ENCODE assay signal across 19 mouse cellular contexts in the genomic region with DNA sequence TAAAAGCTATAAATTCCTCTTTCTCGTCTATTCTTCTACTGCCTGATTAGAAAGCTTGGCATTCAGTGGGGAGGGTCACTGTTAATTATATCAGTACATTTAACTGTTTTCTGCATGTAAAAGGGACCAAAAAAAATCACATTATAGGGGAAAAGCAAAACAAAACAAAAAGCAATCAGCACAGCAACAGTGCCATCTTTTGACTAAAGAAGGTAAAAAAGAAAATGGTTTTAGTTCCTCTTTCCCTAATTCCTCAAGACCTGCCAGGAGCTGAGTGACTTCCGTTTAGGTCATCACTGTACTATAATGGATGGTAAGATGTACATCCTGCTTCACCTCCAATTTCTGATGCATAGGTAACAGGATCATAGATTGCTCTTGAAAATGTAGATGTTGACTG. TPM values are rescaled to one million over a fixed set of nuclear protein-coding genes. Genes with fewer than 3 reads are reported as not detected.
DNase-seq lines count a peak whose midpoint lies in the region; ATAC-seq and TF ChIP-seq lines count a peak whose summit lies in the region.
"Had no signal": no experiment of that assay in that cellular context is flagged by ENCODE, and none has a peak within 500 bp of the region (broad histone marks: within the 10 kb centered on the region; RNA-seq: fewer than 3 reads in every experiment).

No protein-coding gene starts in this region.

- peak; percentile 65 for TF ChIP-seq CTCF in forebrain, postnatal 0 days (IDR thresholded peaks at IDR 0.05; ENCODE audit: low read depth)
- no peak for TF ChIP-seq CTCF in lung, embryonic 14.5 days (IDR thresholded peaks at IDR 0.05; ENCODE audit: low read depth)
- TF ChIP-seq CTCF in stomach, postnatal 0 days (IDR thresholded peaks at IDR 0.05; ENCODE audit: low read depth): peak; percentile 33; the same call in 1 of the 2 replicates

- no peak overlapping the region for H3K4me2 ChIP-seq in forebrain, postnatal 0 days (ENCODE audit: low read depth)
- H3K4me2 ChIP-seq in lung, embryonic 14.5 days: no peak overlapping the region
- H3K4me2 ChIP-seq in stomach, postnatal 0 days (replicated peaks; ENCODE audit: low read depth): no peak overlapping the region
- H3K4me2 ChIP-seq: neural tube, embryonic 15.5 days; stomach, embryonic 15.5 days had no signal

- H3K9ac ChIP-seq in forebrain, postnatal 0 days: no peak overlapping the region
- no peak overlapping the region for H3K9ac ChIP-seq in lung, embryonic 14.5 days
- no peak overlapping the region for H3K9ac ChIP-seq in stomach, postnatal 0 days (ENCODE audit: low read length)
- H3K9ac ChIP-seq: liver, postnatal 0 days; neural tube, embryonic 15.5 days; stomach, embryonic 15.5 days had no signal

- H3K27ac ChIP-seq in forebrain, postnatal 0 days (ENCODE audit: low read depth, low read length): no peak overlapping the region
- no peak overlapping the region for H3K27ac ChIP-seq in forebrain, embryonic 10.5 days
- H3K27ac ChIP-seq in lung, embryonic 14.5 days (ENCODE audit: low read depth): no peak overlapping the region
- no peak overlapping the region for H3K27ac ChIP-seq in stomach, postnatal 0 days (replicated peaks)
- H3K27ac ChIP-seq: heart, embryonic 10.5 days; macrophage; neural tube, embryonic 15.5 days; stomach, embryonic 15.5 days had no signal

- H3K36me3 ChIP-seq in forebrain, postnatal 0 days (ENCODE audit: insufficient read depth): no peaks in the 10 kb centered on the region
- H3K36me3 ChIP-seq in forebrain, embryonic 10.5 days (replicated peaks): no peaks in the 10 kb centered on the region
- no peaks in the 10 kb centered on the region for H3K36me3 ChIP-seq in lung, embryonic 14.5 days (ENCODE audit: insufficient read depth)
- H3K36me3 ChIP-seq in stomach, postnatal 0 days (ENCODE audit: control insufficient read depth, insufficient read depth, low read length): no peaks in the 10 kb centered on the region
- H3K36me3 ChIP-seq: neural tube, embryonic 15.5 days; stomach, embryonic 15.5 days had no signal

- 42% methylated on average over 2 of the region's 2 CpGs for WGBS in forebrain, postnatal 0 days
- 94% methylated on average over 2 of the region's 2 CpGs for WGBS in forebrain, embryonic 10.5 days
- WGBS in lung, embryonic 14.5 days: 71% methylated on average over 2 of the region's 2 CpGs
- 62% methylated on average over 2 of the region's 2 CpGs for WGBS in stomach, postnatal 0 days

- no peak overlapping the region for H3K4me3 ChIP-seq in forebrain, postnatal 0 days (ENCODE audit: low read depth, low read length)
- no peak overlapping the region for H3K4me3 ChIP-seq in forebrain, embryonic 10.5 days
- no peak overlapping the region for H3K4me3 ChIP-seq in lung, embryonic 14.5 days (ENCODE audit: low read depth, low read length)
- H3K4me3 ChIP-seq in stomach, postnatal 0 days (ENCODE audit: low read depth, low read length): no peak overlapping the region
- H3K4me3 ChIP-seq: erythroblast, embryonic 14.5 days; heart, embryonic 10.5 days; neural tube, embryonic 15.5 days; stomach, embryonic 15.5 days had no signal

- no peak for TF ChIP-seq EP300 in stomach, postnatal 0 days (optimal IDR thresholded peaks at IDR 0.05)

- no peaks in the 10 kb centered on the region for H3K4me1 ChIP-seq in forebrain, postnatal 0 days (ENCODE audit: insufficient read depth)
- no peaks in the 10 kb centered on the region for H3K4me1 ChIP-seq in forebrain, embryonic 10.5 days
- H3K4me1 ChIP-seq in lung, embryonic 14.5 days (ENCODE audit: insufficient read depth): no peaks in the 10 kb centered on the region
- no peaks in the 10 kb centered on the region for H3K4me1 ChIP-seq in stomach, postnatal 0 days (replicated peaks; ENCODE audit: control insufficient read depth, insufficient read depth)
- H3K4me1 ChIP-seq: heart, embryonic 10.5 days; neural tube, embryonic 15.5 days; stomach, embryonic 15.5 days had no signal

- ATAC-seq in forebrain, postnatal 0 days: no peak
- no peak for ATAC-seq in lung, embryonic 14.5 days (ENCODE audit: insufficient read depth)
- no peak for ATAC-seq in stomach, postnatal 0 days (ENCODE audit: low FRiP score, low TSS enrichment)
- ATAC-seq: liver, postnatal 0 days had no signal

- peak; percentile 72 for DNase-seq in forebrain, postnatal 0 days
- DNase-seq in forebrain, embryonic 10.5 days (ENCODE audit: extremely low spot score, low spot score): no peak
- peak; percentile 11 for DNase-seq in lung, embryonic 14.5 days
- no peak for DNase-seq in lung, postnatal 14 days
- DNase-seq in brain, adult 2 months (ENCODE audit: low read depth, low spot score): peak; percentile 24
- DNase-seq in stomach, postnatal 0 days (ENCODE audit: low spot score): no peak
- DNase-seq in thymus, postnatal 25 days: no peak
- DNase-seq: cerebellum, adult 9-10 months; heart, postnatal 4 days; kidney, adult 11 months; kidney, postnatal 4 days; liver, postnatal 0 days; right cerebral cortex, postnatal 25 days; thymus, postnatal 4 days had no signal

- H3K27me3 ChIP-seq in forebrain, postnatal 0 days (ENCODE audit: insufficient read depth, low read length): no peaks in the 10 kb centered on the region
- H3K27me3 ChIP-seq in forebrain, embryonic 10.5 days (ENCODE audit: poor library complexity, severe bottlenecking): no peaks in the 10 kb centered on the region
- H3K27me3 ChIP-seq in lung, embryonic 14.5 days (ENCODE audit: insufficient read depth, low read length): no peaks in the 10 kb centered on the region
- H3K27me3 ChIP-seq in stomach, postnatal 0 days (ENCODE audit: control insufficient read depth, insufficient read depth, low read length): no peaks in the 10 kb centered on the region
- H3K27me3 ChIP-seq: neural tube, embryonic 15.5 days; stomach, embryonic 15.5 days had no signal

- no peaks in the 10 kb centered on the region for H3K9me3 ChIP-seq in forebrain, postnatal 0 days (ENCODE audit: low read length)
- no peaks in the 10 kb centered on the region for H3K9me3 ChIP-seq in forebrain, embryonic 10.5 days
- H3K9me3 ChIP-seq in lung, embryonic 14.5 days (ENCODE audit: low read depth, low read length): no peaks in the 10 kb centered on the region
- H3K9me3 ChIP-seq in stomach, postnatal 0 days (ENCODE audit: control insufficient read depth, low read length): no peaks in the 10 kb centered on the region
- H3K9me3 ChIP-seq: heart, embryonic 10.5 days; neural tube, embryonic 15.5 days; stomach, embryonic 15.5 days had no signal

RNA-seq across cellular contexts. Expression of a gene that starts 40.7 kb away (rescaled TPM):
- total RNA-seq in forebrain, postnatal 0 days (2014; rRNA removed): 12.2 and 27.4 TPM in 2 replicates
- 7.3 and 10.8 TPM in 2 replicates for polyA plus RNA-seq in forebrain, postnatal 0 days (2015; fragmentation: Nextera tagmentation; extraction: Ambion mirVana)
- 9.3 and 9.5 TPM in 2 replicates for polyA plus RNA-seq in forebrain, embryonic 10.5 days (2016; fragmentation: Nextera tagmentation; extraction: Ambion mirVana)
- 8.8 and 9.8 TPM in 2 replicates for polyA plus RNA-seq in lung, embryonic 14.5 days (2014; fragmentation: Nextera tagmentation; extraction: Ambion mirVana)
- 4.8 and 5.7 TPM in 2 replicates for polyA plus RNA-seq in stomach, postnatal 0 days (2015; fragmentation: Nextera tagmentation; extraction: Ambion mirVana)

Comparison
In these comparisons a context has a peak if more than half of its experiments do, and no peak if none do; other contexts are left out.
1. DNase-seq: peak in forebrain, postnatal 0 days (single experiment), lung, embryonic 14.5 days (single experiment) and brain, adult 2 months (single experiment); none in forebrain, embryonic 10.5 days (single experiment), lung, postnatal 14 days (single experiment), stomach, postnatal 0 days (single experiment) and thymus, postnatal 25 days (single experiment).